In the genomic region with DNA sequence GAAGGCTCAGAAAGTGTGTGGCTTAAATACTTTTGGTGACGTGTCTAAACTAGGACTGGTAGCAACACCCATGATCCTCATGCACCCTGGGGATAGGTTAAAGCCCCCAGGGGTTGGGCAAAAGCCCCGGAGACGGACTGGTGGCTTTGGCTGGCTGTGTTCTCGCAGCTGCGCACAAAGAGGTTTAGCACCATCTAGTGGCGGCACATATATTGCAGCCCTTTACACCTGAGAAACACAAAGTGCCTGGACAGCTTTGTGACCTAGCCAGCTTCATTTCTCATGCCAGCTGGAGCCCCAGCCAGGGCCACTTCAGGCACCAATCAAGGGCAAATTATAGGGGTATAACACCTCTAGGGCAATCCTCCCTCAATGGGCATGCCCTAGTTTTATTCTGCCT, we compare ENCODE assay signal across 9 mouse cellular contexts. TPM values are rescaled to one million over a fixed set of nuclear protein-coding genes. Genes with fewer than 3 reads are reported as not detected.
DNase-seq lines count a peak whose midpoint lies in the region; ATAC-seq lines count a peak whose summit lies in the region.
"Not testable (repeated sequence)": the region's sequence is repeated elsewhere in the genome, so short reads cannot be mapped to it uniquely, and the experiment has no call there.
"Had no signal": no experiment of that assay in that cellular context is flagged by ENCODE, and none has a peak within 500 bp of the region (broad histone marks: within the 10 kb centered on the region; RNA-seq: fewer than 3 reads in every experiment).

No protein-coding gene starts in this region.

- not testable (repeated sequence) for H3K9me3 ChIP-seq in hindbrain, embryonic 14.5 days (ENCODE audit: control insufficient read depth, low read length); lung, embryonic 16.5 days (ENCODE audit: control insufficient read depth, low read length)

- H3K27me3 ChIP-seq in hindbrain, embryonic 14.5 days (ENCODE audit: control insufficient read depth, insufficient read depth, low read length): peaks cover 32% of the 10 kb centered on the region
- peaks cover 11% of the 10 kb centered on the region for H3K27me3 ChIP-seq in lung, embryonic 16.5 days (ENCODE audit: control insufficient read depth, insufficient read depth, low read depth, low read length)

- not testable (repeated sequence) for H3K9ac ChIP-seq in hindbrain, embryonic 14.5 days; lung, embryonic 16.5 days (ENCODE audit: low read length)

- peak; percentile 67 for DNase-seq in Muller cell, postnatal 12 days (ENCODE audit: inconsistent ontology term)
- DNase-seq in cerebellum, postnatal 14 days: peak; percentile 92 to 95
- DNase-seq in frontal cortex, postnatal 25 days (ENCODE audit: low spot score in 2 of 2): peak; percentile 85 to 86
- DNase-seq in hindbrain, embryonic 14.5 days (ENCODE audit: low spot score): peak; percentile 83
- DNase-seq in layer of hippocampus, postnatal 10 days (ENCODE audit: low spot score in 2 of 2): peak; percentile 89
- DNase-seq in ovary, postnatal 36 days (ENCODE audit: low spot score): peak; percentile 77
- DNase-seq in thymus, postnatal 10 days (ENCODE audit: low spot score in 2 of 2): peak; percentile 66 to 84

- H3K27ac ChIP-seq in hindbrain, embryonic 14.5 days; lung, embryonic 16.5 days (ENCODE audit: low read length): not testable (repeated sequence)

- 3% methylated on average over 5 of the region's 6 CpGs for WGBS in hindbrain, embryonic 14.5 days
- 0% methylated on average over 6 of the region's 6 CpGs for WGBS in lung, embryonic 16.5 days

- peaks cover 19% of the 10 kb centered on the region for H3K36me3 ChIP-seq in hindbrain, embryonic 14.5 days (replicated peaks; ENCODE audit: control insufficient read depth, insufficient read depth)
- not testable (repeated sequence) for H3K36me3 ChIP-seq in lung, embryonic 16.5 days (ENCODE audit: control insufficient read depth, insufficient read depth, low read length)

- H3K4me3 ChIP-seq in hindbrain, embryonic 14.5 days (replicated peaks; ENCODE audit: low read length): not testable (repeated sequence)
- H3K4me3 ChIP-seq in lung, embryonic 16.5 days (ENCODE audit: low read length): peak overlapping the region; percentile 29

- not testable (repeated sequence) for ATAC-seq in hindbrain, embryonic 14.5 days (ENCODE audit: low FRiP score); lung, embryonic 16.5 days (ENCODE audit: low read depth)

- H3K4me1 ChIP-seq in hindbrain, embryonic 14.5 days (replicated peaks; ENCODE audit: control insufficient read depth, insufficient read depth, low read length): peaks cover 15% of the 10 kb centered on the region
- peaks cover 14% of the 10 kb centered on the region for H3K4me1 ChIP-seq in lung, embryonic 16.5 days (replicated peaks; ENCODE audit: control insufficient read depth, insufficient read depth, low read length)

- H3K4me2 ChIP-seq in hindbrain, embryonic 14.5 days (replicated peaks): peak overlapping the region; percentile 32
- H3K4me2 ChIP-seq in lung, embryonic 16.5 days (ENCODE audit: low read depth, low read length): peak overlapping the region; percentile 55

RNA-seq across cellular contexts. Expression of a gene that starts 1.1 kb away (rescaled TPM):
- polyA plus RNA-seq in hindbrain, embryonic 14.5 days (2014; fragmentation: Nextera tagmentation; extraction: Ambion mirVana): 0.36 and 0.70 TPM in 2 replicates
- total RNA-seq in layer of hippocampus, postnatal 10 days (2021): under 1 TPM; 0.45 to 0.64 TPM
- polyA plus RNA-seq in lung, embryonic 16.5 days (2015; fragmentation: Nextera tagmentation; extraction: Ambion mirVana): 0.20 and 0.23 TPM in 2 replicates
- polyA plus RNA-seq: macrophage had no signal

RNA-seq across cellular contexts. Expression of a gene that starts 1.9 kb away (rescaled TPM):
- polyA plus RNA-seq in hindbrain, embryonic 14.5 days (2014; fragmentation: Nextera tagmentation; extraction: Ambion mirVana): not detected in 2 replicates
- under 1 TPM; 0.47 to 0.89 TPM for total RNA-seq in layer of hippocampus, postnatal 10 days (2021)
- 1.0 and 1.5 TPM in 2 replicates for polyA plus RNA-seq in lung, embryonic 16.5 days (2015; fragmentation: Nextera tagmentation; extraction: Ambion mirVana)

RNA-seq across cellular contexts. Expression of a gene that starts 5.6 kb away (rescaled TPM):
- 0.20 TPM in 1 of 2 replicates, not detected in the other for polyA plus RNA-seq in hindbrain, embryonic 14.5 days (2014; fragmentation: Nextera tagmentation; extraction: Ambion mirVana)
- total RNA-seq in layer of hippocampus, postnatal 10 days (2021): under 1 TPM; 0.62 to 0.69 TPM
- 2.6 and 3.5 TPM in 2 replicates for polyA plus RNA-seq in lung, embryonic 16.5 days (2015; fragmentation: Nextera tagmentation; extraction: Ambion mirVana)

RNA-seq across cellular contexts. Expression of a gene that starts 14.7 kb away (rescaled TPM):
- polyA plus RNA-seq in hindbrain, embryonic 14.5 days (2014; fragmentation: Nextera tagmentation; extraction: Ambion mirVana): 31.4 and 33.0 TPM in 2 replicates
- 10 to 100 TPM; 16.4 to 17.1 TPM for total RNA-seq in layer of hippocampus, postnatal 10 days (2021)
- 32.6 and 37.8 TPM in 2 replicates for polyA plus RNA-seq in lung, embryonic 16.5 days (2015; fragmentation: Nextera tagmentation; extraction: Ambion mirVana)

RNA-seq across cellular contexts. Expression of a gene that starts 14.7 kb away (rescaled TPM):
- polyA plus RNA-seq in hindbrain, embryonic 14.5 days (2014; fragmentation: Nextera tagmentation; extraction: Ambion mirVana): 70.8 and 72.3 TPM in 2 replicates
- 100 to 1,000 TPM; 103 to 110 TPM for total RNA-seq in layer of hippocampus, postnatal 10 days (2021)
- 88.5 and 95.0 TPM in 2 replicates for polyA plus RNA-seq in lung, embryonic 16.5 days (2015; fragmentation: Nextera tagmentation; extraction: Ambion mirVana)
